Mouse (Mus musculus) testis, adult 2 months (tissue): Measurements from ENCODE around the gene Ptgir.

Source experiments
- CTCF ChIP-seq: fragments of 200-500 bp; IDR thresholded peaks from 2 replicates; pipeline ENCODE4 v1.5.1; 2012; ENCODE audit warnings: low read depth, mild to moderate bottlenecking, inconsistent platforms, low read length, moderate library complexity; ENCODE audit not compliant: control insufficient read depth, insufficient read depth, insufficient replicate concordance
- POLR2A ChIP-seq: fragments of 200-500 bp; IDR thresholded peaks from 2 replicates; pipeline ENCODE4 v1.6.1; 2012; ENCODE audit warnings: low read depth, mild to moderate bottlenecking, inconsistent platforms, low read length, moderate library complexity; ENCODE audit not compliant: control insufficient read depth

DNA sequence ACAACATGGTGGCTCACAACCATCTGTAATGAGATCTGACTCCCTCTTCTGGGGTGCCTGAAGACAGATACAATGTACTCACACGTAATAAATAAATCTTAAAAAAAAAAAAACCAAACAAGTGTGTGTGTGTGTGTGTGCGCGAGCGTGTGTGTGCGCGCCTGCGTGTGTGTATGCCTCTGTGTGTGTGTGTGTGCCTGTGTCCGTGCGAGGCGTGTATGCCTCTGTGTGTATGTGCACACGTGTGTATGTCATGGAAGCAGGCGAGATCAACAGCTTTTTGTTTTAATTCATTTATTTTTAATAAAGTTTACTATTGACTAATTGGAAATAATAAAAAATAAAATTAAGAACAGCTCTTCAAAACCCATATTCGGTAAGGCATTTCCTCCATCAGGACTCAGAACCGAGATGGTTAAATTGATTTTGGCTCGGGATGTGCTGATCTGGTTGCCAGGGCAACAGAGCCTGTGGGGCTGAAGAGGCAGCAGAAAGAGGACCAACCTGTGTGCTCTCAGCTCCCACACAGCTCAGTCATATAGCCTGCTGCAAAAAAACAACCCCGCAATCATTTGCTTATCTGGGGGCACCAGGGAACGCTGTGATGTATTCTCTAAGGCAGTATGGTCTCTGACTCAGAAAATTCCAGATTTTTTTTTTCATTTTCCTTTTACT lies 32.0 kb downstream of the Ptgir start:
- no peak for TF ChIP-seq CTCF
- no peak for TF ChIP-seq POLR2A
